Mouse (Mus musculus) neural tube, embryonic 14.5 days (tissue): ENCODE measurements around the gene Ovol2. TPM values are rescaled to one million over a fixed set of nuclear protein-coding genes. Genes with fewer than 3 reads are reported as not detected.
A peak's percentile ranks its signal among the peaks of the same experiment; 100 is the strongest.

Experiments used
- ATAC-seq: fragments of 200-750 bp; cut with Nextera tagmentation; 2 replicates; pipeline ENCODE4 v1.8.0; 2017; ENCODE audit warnings: low read depth, mild to moderate bottlenecking, moderate TSS enrichment, moderate library complexity
- H3K27ac ChIP-seq: fragments of 300-500 bp; sonication (generic); 2 replicates; pipeline ENCODE4 v1.5.1; 2014; ENCODE audit warnings: low read depth, mild to moderate bottlenecking, control low read depth, low read length, moderate library complexity, mixed read lengths
- H3K27me3 ChIP-seq: fragments of 300-500 bp; sonication (generic); 2 replicates; pipeline ENCODE4 v1.6.1; 2014; ENCODE audit warnings: low read length; ENCODE audit not compliant: control insufficient read depth, insufficient read depth
- H3K36me3 ChIP-seq: fragments of 300-500 bp; sonication (generic); 2 replicates; pipeline ENCODE4 v1.6.1; 2014; ENCODE audit warnings: low read length, mixed read lengths; ENCODE audit not compliant: control insufficient read depth, insufficient read depth
- H3K4me1 ChIP-seq: fragments of 300-500 bp; sonication (generic); 2 replicates; pipeline ENCODE4 v1.6.1; 2014; ENCODE audit warnings: low read length; ENCODE audit not compliant: control insufficient read depth, insufficient read depth
- H3K4me2 ChIP-seq: fragments of 300-500 bp; sonication (generic); 2 replicates; pipeline ENCODE4 v1.6.1; 2014; ENCODE audit warnings: mild to moderate bottlenecking, low read depth, low read length, control low read depth
- H3K4me3 ChIP-seq: fragments of 300-500 bp; sonication (generic); 2 replicates; pipeline ENCODE4 v1.5.1; 2014; ENCODE audit warnings: low read depth, low read length, control low read depth, mixed read lengths
- H3K9ac ChIP-seq: fragments of 300-500 bp; sonication (generic); replicated peaks from 2 replicates; pipeline ENCODE4 v1.6.1; 2014; ENCODE audit warnings: low read depth, mild to moderate bottlenecking, control low read depth, low read length, mixed read lengths
- H3K9me3 ChIP-seq: fragments of 300-500 bp; sonication (generic); 2 replicates; pipeline ENCODE4 v1.6.1; 2016; ENCODE audit warnings: low read length; ENCODE audit not compliant: control insufficient read depth
- WGBS: fragments of 180-500 bp; shearing (Covaris S2); extraction: QIAGEN DNeasy Blood & Tissue Kit; methylation state at CpG from one replicate; pipeline ENCODE4 v1.1.7; 2014; 5-methylcytosine and 5-hydroxymethylcytosine counted together
- polyA plus RNA-seq: library from polyadenylated mRNA; unstranded; fragments of >200 nt; fragmentation: Nextera tagmentation; extraction: Ambion mirVana; gene quantifications from 2 replicates; pipeline ENCODE4 v1.2.1, GENCODE M21; 2014

Ovol2 gene
- polyA plus RNA-seq, 1 experiment from 2014 or later = not detected

DNA sequence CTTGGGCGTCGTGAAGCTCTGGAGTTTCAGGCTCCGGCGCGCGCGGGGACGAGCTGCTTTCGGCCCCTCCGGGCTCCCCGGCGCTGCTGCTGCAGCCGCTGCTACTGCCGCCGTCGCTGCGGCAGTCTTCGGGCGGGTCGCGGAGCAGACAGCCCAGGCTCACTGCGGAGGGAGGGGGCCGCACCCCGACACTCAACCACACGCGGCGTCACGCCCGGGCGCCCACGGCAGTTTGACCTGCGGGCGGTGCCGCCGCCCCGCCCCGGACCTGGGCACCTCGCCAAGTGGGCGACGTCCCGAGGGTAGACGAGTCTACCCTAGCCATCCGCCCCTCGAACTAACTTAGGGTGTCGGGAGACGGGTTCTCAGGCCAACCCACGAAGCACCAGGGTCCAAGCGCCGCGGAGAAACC lies 980 bp downstream of the Ovol2 start:
- ATAC-seq = peak; percentile 56; the same call in 1 of the 2 replicates
- no peaks in the 10 kb centered on the region for H3K9me3 ChIP-seq
- 1% methylated on average over 37 of the region's 50 CpGs for WGBS
- peaks cover 15% of the 10 kb centered on the region for H3K4me1 ChIP-seq
- H3K4me3 ChIP-seq = peak overlapping the region; percentile 50
- H3K9ac ChIP-seq = peak overlapping the region; percentile 37
- H3K27me3 ChIP-seq = peaks cover 30% of the 10 kb centered on the region
- H3K27ac ChIP-seq = no peak overlapping the region
- H3K4me2 ChIP-seq = peak overlapping the region; percentile 92
- H3K36me3 ChIP-seq = no peaks in the 10 kb centered on the region

DNA sequence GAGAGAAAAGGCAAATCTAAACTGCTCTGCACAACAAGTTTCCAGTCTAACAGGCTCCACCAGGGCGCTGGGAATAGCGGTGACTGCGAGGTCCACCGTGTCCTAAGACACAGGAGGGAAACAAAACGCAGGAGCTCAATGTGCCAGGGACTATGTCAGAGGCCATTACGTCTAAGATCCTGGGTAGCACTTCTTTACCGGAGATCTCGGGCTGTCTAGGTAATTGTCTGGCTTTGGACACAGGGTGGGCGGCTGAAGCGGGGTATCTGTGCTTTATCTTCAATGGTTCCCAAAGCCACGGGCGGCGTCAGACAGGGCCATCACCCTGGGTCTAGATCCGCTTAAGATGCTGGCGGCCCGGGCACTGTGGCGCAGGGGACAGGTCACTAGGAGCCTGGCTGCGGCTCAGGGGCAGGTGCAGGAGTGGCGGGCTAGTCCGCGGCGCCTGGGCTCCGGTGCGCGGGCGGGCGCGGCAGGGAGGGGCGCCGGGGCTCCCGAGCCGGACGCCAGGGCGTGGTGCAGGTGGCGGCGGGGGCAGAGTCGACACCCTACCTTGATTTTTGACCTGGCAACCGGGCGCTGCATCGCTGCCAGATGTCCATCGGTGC lies 1.5 kb downstream of the Ovol2 start:
- under 1% methylated on average over 41 of the region's 41 CpGs for WGBS
- Histone ChIP-seq H3K9ac (peak overlapping the region; percentile 37), H3K36me3 (no peaks in the 10 kb centered on the region), H3K27ac (no peak overlapping the region), H3K4me2 (peak overlapping the region; percentile 92), H3K4me3 (peak overlapping the region; percentile 50), H3K9me3 (no peaks in the 10 kb centered on the region), H3K4me1 (peaks cover 15% of the 10 kb centered on the region), H3K27me3 (peaks cover 30% of the 10 kb centered on the region)
- ATAC-seq = peak; percentile 21; the same call in 1 of the 2 replicates

DNA sequence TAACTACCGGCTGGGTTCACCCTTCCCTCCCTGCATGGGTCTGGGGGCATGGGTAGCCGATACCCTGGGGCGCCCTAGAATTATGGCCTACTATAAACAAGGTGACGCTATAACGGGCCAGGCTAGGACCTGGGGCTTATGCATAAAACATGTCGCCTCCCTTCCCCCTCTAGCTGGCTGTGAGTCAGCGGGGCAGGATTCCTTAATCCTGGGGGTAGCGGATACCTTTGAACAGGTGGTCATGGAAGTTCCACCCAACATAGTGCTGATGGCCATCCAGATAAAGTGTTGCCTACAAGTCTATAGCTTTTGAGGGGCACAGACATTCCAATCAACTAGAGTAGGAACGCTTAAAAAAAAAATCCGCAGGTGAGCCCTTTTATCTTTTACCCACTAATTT lies 2.0 kb downstream of the Ovol2 start:
- peak overlapping the region; percentile 92; the same call in 1 of the 2 replicates for H3K4me2 ChIP-seq
- no peaks in the 10 kb centered on the region for H3K36me3 ChIP-seq
- H3K4me3 ChIP-seq = peak overlapping the region; percentile 50; the same call in 1 of the 2 replicates
- H3K9me3 ChIP-seq = no peaks in the 10 kb centered on the region
- 4% methylated on average over 10 of the region's 10 CpGs for WGBS
- H3K27ac ChIP-seq = no peak overlapping the region
- peaks cover 25% of the 10 kb centered on the region for H3K27me3 ChIP-seq
- H3K4me1 ChIP-seq = peaks cover 15% of the 10 kb centered on the region
- ATAC-seq = no peak
- H3K9ac ChIP-seq = no peak overlapping the region

DNA sequence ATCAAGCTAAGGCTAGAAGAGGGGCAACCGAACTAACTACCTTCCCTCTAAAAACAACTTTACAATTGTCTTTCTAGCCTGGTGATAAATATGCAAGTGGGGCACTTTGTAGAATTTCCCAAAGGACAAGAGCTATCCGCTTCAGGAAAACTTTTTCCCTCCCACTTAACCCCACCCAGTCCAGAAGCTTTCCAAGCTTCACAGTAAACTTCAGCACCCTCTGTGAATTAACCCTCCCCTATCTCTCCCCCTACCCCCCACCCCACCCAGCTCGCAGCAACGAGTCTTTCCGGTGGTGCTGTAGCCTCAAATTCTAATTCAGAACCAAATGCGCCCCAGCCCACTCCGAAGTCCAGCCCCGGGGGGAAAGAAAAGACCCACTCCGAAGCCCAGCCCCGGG lies 2.5 kb downstream of the Ovol2 start:
- Histone ChIP-seq H3K9me3 (no peaks in the 10 kb centered on the region), H3K4me2 (no peak overlapping the region), H3K4me3 (no peak overlapping the region), H3K4me1 (peaks cover 15% of the 10 kb centered on the region), H3K36me3 (no peaks in the 10 kb centered on the region), H3K27me3 (peaks cover 24% of the 10 kb centered on the region), H3K27ac (no peak overlapping the region), H3K9ac (no peak overlapping the region)
- ATAC-seq = no peak
- 2% methylated on average over 10 of the region's 10 CpGs for whole genome bisulfite sequencing

DNA sequence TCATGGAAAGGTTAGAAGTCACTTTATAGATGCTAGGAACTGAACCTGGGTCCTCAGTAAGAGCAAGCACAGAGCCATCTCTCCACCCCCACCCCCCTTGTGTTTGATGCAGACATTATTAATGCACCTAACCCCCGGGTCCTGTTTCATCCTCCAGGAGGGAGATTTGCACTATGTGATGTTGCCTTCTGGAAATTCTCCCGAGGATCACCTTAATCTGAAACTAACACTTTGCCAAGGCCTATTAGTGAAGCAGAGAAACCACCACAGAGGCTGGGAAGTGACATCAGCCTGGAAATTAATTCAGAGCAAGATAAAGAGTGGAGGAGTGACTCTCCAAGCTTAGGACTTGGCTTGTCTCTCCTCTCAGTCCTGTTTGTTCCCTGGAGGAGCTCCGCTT lies 7.7 kb downstream of the Ovol2 start:
- Histone ChIP-seq H3K9me3 (no peaks in the 10 kb centered on the region), H3K27me3 (no peaks in the 10 kb centered on the region), H3K27ac (no peak overlapping the region), H3K9ac (no peak overlapping the region), H3K4me3 (no peak overlapping the region), H3K4me2 (no peak overlapping the region), H3K4me1 (no peaks in the 10 kb centered on the region), H3K36me3 (no peaks in the 10 kb centered on the region)
- no peak for ATAC-seq
- 72% methylated on average over 3 of the region's 3 CpGs for WGBS

DNA sequence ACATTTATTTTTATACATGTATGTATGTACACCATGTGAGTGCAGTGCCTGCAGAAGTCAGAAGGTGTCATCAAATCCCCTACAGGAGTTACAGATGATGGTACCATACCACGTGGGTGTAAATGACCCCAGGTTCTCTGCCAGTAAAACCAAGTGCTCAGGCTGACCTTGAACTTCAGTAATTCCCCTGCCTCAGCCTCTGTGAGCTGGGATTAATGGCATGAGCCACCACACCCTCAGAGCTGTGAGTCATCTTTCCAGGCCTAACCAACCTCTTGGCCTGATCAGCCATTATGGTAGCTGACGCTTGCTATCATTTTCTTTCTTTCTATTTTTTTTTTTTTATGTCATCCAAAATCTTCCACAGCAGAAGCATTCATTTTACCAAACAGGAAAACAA lies 20.6 kb downstream of the Ovol2 start:
- no peaks in the 10 kb centered on the region for H3K4me1 ChIP-seq

DNA sequence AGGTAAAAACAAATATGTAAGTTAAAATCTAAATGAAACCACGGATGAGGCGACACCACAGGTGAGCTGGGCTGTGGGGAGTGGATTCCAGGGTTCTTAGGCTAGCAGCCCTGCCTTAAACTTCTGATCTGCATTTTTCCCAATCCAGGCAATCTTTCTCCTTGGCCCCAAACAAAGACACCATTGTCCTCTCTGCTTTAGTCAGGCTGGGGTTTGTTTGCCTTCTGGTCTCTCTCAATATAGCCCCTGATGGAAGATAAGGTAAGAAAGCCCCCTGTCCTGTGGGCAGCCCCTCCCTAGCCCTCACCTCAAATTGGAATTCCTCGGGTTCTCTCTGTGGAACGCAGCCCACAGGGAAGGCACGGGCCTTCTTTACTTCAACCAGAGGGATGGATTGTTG lies 21.7 kb downstream of the Ovol2 start:
- no peak overlapping the region for H3K9ac ChIP-seq
- 48% methylated on average over 5 of the region's 5 CpGs for WGBS
- no peak for ATAC-seq

More for the DNA sequence above, 20.6 kb downstream of the Ovol2 start:
- no peak overlapping the region for H3K4me2 ChIP-seq
- H3K27me3 ChIP-seq = no peaks in the 10 kb centered on the region
- WGBS = 93% methylated on average over 2 of the region's 2 CpGs
- H3K27ac ChIP-seq = no peak overlapping the region
- no peaks in the 10 kb centered on the region for H3K36me3 ChIP-seq
- no peaks in the 10 kb centered on the region for H3K9me3 ChIP-seq
- no peak overlapping the region for H3K4me3 ChIP-seq
- no peak for ATAC-seq
- no peak overlapping the region for H3K9ac ChIP-seq

DNA sequence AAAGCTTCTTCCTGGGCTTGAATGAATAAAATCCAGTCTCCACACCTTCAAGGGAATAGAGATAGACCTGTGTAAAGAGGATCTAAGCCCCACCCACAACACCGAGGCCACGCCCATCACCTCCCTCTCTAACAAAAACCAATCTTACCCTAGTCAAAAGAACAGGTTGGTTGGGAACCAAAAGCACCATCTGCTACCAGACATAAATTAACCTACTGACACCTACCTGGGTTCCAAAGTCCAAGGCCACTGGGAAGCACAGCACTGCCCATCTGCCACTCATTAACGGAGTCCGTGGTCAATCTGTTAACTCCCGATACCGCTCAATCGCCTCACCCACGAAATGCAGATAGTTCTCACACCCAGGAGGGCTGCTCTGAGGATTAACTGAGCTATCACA lies 23.4 kb downstream of the Ovol2 start:
- Histone ChIP-seq H3K27ac (no peak overlapping the region), H3K4me1 (no peaks in the 10 kb centered on the region), H3K4me3 (no peak overlapping the region), H3K4me2 (no peak overlapping the region), H3K27me3 (no peaks in the 10 kb centered on the region), H3K9me3 (no peaks in the 10 kb centered on the region), H3K9ac (no peak overlapping the region), H3K36me3 (no peaks in the 10 kb centered on the region)
- ATAC-seq = no peak
- WGBS = 52% methylated on average over 8 of the region's 8 CpGs

More for the DNA sequence above, 21.7 kb downstream of the Ovol2 start:
- no peak overlapping the region for H3K4me2 ChIP-seq
- H3K27me3 ChIP-seq = no peaks in the 10 kb centered on the region
- no peak overlapping the region for H3K4me3 ChIP-seq
- no peaks in the 10 kb centered on the region for H3K4me1 ChIP-seq
- no peaks in the 10 kb centered on the region for H3K9me3 ChIP-seq
- H3K27ac ChIP-seq = no peak overlapping the region
- H3K36me3 ChIP-seq = no peaks in the 10 kb centered on the region

DNA sequence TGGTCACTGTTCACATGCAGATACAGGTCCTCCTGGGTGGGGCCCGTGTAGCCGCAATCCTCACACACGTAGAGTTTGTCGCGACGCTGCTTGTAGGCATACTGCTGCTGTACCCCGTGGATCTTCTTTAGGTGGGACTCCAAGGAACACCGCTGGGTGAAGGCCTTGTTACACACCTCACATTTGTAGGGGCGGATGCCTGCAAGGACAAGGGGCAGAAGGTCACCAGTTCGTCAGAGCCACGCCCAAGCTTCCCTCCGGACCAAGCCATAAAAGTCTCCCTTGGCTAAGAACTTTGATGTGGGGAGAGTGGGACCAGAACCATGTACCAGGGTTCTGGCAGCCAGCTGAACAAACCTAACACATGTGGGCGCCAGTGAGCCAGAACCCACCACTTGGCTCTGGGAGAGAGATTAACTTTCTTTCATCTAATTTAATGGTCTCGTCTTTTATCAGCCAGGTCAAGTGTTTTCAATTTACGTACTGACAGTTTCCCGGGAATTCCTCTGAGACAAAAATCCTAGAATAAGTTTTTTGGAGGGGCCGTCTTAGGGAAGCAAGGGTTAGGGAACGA lies 26.1 kb downstream of the Ovol2 start:
- 68% methylated on average over 18 of the region's 18 CpGs for WGBS
- Histone ChIP-seq H3K4me1 (no peaks in the 10 kb centered on the region), H3K27me3 (no peaks in the 10 kb centered on the region), H3K9ac (no peak overlapping the region), H3K27ac (no peak overlapping the region), H3K36me3 (no peaks in the 10 kb centered on the region), H3K9me3 (no peaks in the 10 kb centered on the region), H3K4me3 (no peak overlapping the region), H3K4me2 (no peak overlapping the region)
- ATAC-seq = no peak
